Mouse (Mus musculus): ENCODE data around the gene Pcdh20.

The Pcdh20 gene

DNA sequence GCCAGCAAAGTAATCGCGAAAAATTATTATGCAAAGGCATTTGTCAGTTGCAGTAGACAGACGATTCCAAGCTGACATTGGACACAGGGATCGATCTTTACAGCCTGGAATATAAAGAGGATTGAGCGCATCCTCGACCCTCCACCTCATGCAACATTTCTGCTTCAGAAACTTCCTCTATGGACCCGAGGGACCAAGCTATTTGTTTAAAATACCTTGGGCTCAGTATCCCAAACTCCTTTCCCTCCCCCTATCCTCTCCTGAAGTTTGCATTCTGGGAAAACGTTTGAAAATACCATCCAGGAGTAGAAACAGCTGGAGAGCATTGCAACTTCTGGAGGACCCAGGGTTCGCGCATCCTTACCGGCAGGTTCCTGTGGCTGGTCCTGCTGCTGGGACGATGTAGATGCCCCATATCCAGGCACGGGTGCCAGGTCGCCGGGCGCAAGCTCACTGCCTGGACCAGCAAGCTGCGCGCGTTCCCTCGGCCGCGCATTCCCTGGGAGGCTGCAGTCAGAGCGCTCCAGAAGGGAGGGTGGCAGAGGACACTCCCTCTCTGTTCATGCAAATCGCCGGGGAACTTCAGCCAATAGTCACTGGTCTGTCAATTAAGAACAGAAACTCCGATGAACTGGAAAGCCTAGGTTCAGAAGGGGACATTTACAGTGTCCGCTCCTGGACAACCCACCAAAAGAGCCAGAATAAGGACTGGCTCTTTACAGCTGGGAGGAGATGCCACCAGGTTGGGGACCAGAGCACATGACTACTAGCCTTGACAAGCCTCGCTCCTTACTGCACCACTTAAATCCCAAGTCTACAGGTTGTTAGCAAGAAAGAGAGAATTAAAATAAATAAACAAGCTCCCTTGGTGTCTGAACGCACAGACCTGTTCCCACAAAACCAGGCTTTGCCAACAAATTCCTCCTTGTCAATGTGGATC, at the start of gene Pcdh20:
Pcdh20 (minus strand) TSS at position 902 of the 940 bp plus-strand sequence.
- DNase-seq (ENCODE audit: low spot score), result peak; percentile 80

DNA sequence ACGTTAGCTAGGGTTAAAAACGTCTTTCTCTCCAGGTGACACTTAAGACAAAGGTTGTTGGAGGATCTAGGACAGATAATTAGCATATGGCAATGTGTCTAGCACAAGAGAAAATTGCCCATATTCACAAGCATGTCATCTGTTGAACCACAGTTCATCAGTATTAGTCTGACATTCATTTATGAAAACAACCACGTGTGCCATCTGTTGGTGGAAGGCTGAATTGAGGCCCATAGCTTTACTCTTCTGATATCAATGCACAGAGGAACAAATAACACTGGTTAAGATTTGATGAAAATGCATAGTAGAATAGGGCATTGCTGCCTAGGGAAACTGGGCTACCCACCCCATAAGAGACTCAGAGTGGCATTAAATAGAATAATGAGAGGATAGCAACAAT, 8.7 kb upstream of the Pcdh20 start:
- DNase-seq (ENCODE audit: low spot score), result peak; percentile 71

DNA sequence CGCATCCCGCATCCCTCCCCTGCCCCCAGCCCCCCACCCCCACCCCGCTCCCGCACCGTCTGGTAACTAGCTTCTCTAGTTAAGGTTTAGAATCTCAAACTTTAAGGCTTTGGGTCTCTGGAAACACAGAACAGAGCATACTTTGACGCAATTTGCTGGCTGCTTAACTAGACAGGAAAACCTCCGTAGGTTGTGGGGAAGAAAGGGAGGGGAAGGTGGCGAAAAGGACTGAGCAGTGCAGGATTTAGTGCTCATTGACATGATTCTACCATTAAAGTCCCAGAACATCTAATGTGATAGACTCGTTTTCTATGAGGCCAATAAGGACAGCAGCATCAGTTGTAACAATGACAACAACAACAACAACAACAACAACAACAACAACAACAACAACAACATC, 1.2 kb downstream of the Pcdh20 start:
- peak; percentile 24 for DNase-seq (ENCODE audit: low spot score)

DNA sequence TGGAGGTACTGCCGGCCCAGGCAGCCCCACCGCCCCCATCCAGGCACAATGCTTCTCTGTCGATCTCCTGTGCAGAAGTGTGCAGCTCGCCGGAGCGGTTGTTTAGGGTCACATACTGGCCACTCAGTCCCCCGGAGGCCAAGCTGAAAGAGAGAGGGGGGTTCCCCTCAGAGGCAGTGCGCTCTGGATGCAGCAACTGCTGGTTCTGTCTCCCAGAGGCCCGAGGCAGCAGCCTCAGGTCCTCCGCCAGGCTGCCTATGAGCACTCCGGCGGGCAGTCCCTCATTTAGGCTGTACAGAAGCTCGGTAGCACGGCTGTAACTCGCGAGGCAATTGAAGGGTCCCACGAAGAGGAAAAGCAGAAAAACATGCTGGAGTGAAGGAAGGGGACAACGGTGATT, 1.8 kb downstream of the Pcdh20 start:
- peak; percentile 57 for DNase-seq (ENCODE audit: low spot score)

DNA sequence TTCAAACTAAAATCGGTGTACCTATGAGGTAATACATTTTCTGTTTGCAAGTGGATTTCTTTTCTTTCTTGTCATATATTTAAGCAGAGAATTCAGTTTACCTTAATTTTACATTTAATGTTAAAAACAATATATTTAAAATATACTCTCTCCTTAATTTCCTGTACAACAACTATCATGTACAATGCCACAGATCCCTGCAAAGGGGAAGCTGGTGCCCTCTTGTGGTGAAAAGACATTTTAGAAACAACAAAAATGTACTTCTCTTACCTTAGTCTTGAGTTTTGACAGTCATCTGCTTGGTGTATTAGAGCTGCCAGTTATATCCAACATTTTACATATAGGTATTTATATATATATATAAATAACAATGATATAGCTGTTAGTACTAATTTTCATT, 4.8 kb downstream of the Pcdh20 start:
- DNase-seq (ENCODE audit: low spot score), result peak; percentile 71

DNA sequence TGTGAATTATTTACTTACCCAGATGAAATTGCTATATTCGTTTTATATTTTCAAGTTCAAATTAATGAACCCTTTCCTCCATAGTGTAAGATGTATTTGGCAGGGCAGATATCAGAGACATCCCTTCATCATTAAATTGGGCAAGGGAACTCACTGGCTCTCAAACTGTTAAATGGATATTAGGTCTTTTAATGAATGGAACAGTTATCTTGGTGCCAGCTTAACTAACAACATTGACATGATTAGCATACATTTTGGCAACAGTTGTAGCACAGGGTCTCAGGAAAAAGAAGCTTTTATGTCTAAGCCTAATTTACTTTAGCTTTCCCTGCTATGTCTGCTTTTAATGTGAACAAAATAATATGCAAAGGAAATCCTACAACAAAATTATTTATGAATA, 6.8 kb downstream of the Pcdh20 start:
- no peak for DNase-seq (ENCODE audit: low spot score)

DNA sequence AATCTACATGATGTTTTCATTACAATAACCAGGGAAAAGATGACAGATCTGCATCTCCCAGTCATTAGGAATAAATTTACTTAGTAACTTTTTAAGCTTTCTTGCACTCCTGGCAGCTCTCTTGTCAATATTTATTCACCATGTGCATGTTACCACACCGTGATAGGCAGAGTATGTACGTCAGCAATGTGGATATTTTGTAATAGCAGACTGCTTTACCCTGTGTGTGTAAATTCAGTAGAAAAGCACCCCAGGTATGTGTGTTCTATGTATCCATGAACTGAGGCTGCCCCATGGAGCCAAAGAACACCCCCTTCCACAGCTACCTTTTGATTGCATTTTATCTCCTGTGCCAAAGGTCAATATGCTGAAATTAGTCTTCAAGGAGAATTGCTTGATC, 7.8 kb downstream of the Pcdh20 start:
- DNase-seq (ENCODE audit: low spot score), result no peak

DNA sequence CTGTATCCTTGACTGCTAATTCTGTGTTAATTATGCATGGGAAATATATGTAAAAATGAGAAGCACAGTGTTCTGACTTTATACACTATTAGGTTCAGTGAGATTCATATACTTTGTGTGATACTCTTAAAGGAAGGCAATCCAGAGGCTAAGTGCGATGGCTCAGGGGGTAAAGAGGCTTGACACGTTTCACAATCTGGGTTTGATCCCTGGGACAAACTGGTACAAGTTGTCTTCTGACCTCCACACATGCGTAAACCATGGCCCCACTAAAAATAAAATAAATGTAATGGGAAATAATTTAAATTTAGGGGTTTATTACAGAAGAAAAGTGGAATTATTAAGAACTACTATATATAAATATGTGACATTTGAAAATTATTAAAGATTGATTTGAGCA, 8.3 kb downstream of the Pcdh20 start:
- DNase-seq (ENCODE audit: low spot score), result no peak

DNA sequence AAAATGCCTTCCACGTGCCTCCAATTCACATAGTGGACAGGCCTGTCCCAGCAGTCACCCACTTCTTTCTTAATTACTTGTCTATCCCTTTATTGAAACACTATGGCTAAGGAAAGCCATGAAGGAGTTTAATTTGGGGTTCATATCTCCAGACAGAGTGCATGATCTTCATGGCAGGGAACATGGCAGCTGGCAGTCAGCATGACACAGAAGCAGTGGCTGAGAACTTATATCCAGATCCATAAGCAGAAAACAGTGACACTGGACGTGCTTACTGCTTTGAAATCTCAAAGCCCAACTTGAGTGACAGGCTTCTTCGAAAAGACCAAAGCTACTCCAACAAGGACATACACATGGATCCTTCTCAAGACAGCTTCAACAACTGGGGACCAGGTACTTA, 10.5 kb downstream of the Pcdh20 start:
- no peak for DNase-seq (ENCODE audit: low spot score)

DNA sequence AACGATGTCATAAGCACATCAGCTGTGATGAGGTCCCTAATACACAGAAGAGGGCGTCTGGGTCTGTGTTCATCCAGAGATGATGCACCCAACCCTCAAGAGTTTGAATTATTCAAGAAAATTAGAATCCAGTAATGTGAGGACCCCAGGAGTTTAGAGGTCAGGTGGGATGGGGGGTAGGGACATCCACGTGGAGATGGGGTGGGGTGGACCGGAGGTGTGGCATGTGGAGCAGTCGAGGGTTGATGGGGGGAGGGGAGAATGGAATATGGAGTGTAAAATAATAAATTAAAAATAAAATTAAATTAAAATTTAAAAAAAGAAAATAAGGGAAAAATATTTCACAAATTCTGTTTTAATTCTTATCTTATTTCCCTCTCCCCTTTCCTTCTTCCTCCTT, 27.9 kb downstream of the Pcdh20 start:
- no peak for DNase-seq (ENCODE audit: low spot score)

DNA sequence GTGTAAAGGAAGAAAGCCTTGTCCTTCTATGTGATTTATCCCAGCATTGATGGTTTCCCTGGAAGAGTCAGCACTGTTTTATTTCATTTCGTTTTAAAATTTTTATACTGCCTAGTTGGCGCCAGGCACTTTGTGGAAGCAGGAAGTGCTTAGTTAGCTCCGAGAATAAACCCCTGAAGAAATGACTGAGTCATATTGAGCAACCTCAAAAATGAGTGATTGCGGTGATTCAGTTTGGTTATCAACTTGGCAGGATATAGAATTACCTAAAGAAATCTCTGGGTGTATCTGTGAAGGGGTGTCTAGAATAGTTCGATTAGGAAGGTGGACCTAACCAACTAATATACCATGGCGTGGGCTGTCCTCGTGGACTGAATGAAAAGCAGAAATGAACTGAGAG, 41.8 kb downstream of the Pcdh20 start:
- no peak for DNase-seq (ENCODE audit: low spot score)

DNA sequence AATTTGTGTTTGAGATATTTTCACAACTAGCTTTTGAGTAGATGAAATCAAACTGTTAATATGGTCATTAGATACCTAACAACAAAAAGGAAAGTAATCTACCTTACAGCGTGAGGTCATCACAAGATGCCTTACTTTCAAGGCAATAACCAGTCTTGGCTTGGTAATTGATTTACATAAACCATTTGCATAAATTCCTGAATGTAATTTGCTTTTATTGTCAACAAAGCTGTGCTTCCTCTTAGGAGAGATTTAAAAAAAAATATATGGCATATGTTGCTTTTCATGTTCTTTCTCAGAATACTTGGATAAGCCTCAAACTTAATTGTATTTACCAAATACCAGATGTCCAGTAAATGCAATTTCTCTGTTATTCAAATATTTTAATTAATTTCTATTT, 43.8 kb downstream of the Pcdh20 start:
- DNase-seq (ENCODE audit: low spot score), result no peak
